Mouse (Mus musculus) testis, postnatal 14 days (tissue): ENCODE data around the gene Sacm1l.
A peak's percentile ranks its signal among the peaks of the same experiment; 100 is the strongest.

Experiments used
- DNase-seq: peaks from one replicate; pipeline ENCODE4 v3.0.0; 2021; ENCODE audit warnings: low spot score

Gene Sacm1l

DNA sequence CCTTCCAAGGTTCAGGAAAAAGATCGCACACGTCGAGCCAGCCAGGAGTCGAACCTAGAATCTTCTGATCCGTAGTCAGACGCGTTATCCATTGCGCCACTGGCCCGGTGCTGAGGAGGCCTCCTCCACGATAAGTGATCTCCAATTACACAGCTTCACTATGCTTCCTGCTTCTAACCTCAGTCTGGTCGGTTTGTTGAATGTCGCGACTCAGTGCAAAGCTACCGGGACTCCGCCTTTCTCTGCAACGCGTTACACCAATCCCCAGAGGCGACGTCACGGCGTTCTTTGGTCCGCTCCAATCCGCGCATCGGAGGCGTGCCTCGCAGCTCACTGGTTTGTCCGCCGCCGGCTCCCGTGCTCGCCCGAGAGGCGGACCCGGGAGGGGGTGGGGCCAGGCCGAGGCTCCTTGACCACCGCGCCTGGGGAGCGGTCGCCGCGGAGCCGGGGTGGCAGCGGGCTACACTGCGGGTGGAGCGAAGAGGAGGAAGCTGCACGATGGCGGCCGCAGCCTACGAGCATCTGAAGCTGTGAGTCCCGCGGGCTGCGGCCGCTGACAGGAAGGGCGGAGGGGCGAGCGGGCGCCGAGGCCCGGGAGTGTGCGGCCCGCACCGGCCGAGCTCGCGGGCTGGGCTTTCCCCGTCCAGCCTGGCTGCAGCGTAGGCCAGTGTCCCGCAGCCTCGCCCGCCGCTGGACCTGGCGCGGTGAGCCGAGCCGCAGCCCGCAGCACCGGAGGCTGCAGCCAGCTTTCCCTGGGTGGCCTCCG lies at the start of gene Sacm1l:
Gene Sacm1l (plus strand): TSS at position 368 of the 766 bp plus-strand sequence.
- DNase-seq = peak; percentile 98

DNA sequence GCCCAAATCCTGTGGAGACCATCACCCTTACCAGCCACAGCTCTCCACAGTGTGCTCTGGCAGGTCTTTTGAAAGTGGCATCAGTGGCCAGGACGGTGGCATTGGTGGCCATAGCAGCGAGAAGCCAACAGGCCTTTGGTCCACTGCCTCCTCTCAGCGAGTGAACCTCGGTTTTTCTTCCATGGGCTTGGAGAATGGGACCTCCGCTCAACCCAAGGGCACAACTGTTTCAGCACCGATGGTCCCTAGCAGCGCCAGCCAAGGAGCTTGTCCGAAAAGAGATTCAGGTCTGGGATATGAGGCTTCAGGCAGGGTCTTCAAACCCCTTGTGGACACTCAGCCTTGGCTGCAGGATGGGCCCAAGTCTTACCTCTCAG lies 49.7 kb upstream of the Sacm1l start:
- DNase-seq = no peak

DNA sequence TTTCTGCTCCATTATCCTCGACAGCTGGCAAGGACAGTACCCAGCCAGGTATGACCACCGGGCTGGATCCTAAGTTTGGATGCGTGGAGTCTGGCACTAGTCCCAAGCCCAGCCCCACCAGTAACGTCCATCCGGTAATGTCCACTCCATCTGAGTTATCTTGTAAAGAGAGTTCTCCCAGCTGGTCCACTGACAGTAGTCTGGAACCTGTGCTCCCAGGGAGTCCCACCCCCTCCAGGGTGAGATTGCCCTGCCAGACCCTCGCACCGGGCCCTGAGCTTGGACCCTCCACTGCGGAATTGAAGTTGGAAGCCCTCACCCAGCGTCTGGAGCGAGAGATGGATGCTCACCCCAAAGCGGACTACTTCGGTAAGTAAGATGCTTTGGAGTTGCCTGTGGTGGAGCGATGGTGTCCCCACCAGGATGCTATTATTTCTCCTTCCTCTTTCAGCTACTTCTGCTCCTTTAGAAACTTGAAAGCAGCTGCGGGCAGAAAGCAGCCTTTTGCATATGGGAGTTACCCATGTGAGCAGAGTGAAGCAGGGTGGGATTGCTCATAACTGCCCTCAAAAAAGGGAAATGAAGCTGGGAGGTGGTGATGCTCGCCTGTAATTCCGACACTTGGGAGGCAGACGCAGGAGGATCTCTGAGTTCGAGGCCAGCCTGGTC lies 49.2 kb upstream of the Sacm1l start:
- DNase-seq = no peak

DNA sequence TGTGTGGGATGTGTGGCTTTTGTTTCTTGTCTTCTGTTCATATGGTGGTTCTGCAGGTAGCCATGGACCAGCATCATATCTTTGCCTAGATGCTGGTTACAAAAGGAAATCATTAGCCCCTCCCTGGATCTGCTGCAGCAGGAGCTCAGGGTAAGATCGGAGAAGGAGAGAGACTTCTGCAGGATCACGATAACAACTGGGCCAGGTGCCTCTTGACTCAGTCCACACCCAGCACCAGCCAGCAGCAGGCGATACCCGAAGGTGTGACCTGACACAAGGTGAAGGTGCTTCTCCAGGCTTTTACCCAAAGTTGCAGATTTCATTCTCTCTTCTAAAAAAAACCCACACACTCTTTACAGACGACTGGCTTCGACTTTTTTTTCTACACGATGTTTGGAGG lies 48.4 kb upstream of the Sacm1l start:
- DNase-seq = no peak

GRCm38 (mm10) chr9:123483598-123483997 lies 46.0 kb upstream of the Sacm1l start:
- DNase-seq = no peak

DNA sequence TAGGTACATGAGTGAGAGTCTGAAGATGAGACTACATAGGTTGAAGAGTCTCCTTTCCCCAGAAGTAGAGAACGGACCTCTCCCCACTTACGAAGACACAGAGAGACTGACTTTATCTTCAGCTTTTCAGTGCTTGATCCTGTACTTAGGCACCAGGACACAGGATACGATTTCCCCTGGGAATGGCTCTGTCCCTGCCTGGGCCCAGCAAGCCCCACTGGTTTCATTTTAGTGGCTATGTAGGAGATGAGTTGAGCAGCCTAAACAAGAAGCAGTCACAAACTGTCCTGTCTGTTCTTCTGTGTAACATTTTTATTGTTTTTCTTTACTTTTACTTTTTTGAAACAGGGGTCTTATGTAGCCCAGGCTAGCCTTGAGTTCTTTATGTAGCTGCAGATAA lies 44.7 kb upstream of the Sacm1l start:
- no peak for DNase-seq

DNA sequence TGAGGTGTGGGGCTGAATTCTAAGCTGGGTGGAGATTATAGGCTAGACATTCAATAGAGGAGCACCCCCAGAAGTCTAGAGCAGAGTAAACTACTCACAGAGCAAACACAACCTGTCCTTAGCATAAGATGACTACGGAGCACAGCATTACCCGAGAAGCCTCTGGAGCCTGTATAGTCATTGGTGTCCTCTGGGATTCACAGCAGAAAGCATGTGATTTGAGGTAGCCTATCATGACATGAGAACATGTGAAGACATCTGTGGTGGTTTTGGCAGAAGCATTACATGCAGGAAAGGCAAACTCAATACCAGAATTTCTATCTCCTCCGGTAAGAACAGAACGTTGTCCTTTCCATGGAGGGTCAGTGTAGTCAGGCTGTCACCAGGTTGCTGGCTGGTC lies 44.0 kb upstream of the Sacm1l start:
- DNase-seq = no peak

DNA sequence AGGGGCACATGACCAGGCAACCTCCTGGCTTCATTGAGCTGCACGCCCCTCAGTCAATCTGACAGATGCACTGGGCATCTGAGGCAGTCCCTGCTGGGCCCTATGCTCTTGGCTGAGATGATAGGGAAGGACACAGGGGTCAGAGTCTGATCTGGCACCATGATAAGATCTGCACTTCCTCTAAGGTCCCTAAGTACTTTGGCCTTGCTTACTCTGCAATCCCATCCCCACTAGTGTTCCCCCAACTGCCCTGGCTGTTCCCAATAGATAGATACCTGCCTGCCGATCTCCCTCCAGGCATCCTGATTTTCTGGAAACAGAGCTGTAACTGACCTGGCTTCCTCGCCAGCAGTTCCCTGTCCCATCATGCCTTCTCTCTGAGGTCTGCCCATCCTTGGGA lies 42.9 kb upstream of the Sacm1l start:
- no peak for DNase-seq

DNA sequence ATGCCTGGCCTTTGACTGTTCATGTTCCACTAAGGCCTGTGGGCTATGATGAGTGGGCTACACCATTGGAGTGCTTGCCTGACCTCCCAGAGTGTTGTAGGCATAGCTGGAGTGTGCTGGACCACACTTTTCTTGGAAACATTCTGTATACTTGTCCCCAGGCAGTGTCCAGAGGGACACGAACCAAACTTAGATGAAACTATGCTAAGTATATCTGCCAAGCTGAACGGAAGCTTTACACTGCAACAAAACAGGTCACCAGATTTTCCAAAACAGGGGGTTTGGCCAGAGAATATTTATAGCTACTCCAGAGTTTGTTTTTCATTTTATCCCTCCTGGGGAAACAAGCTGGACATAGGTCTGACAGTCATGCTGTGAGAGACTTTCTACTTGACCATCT lies 40.5 kb upstream of the Sacm1l start:
- DNase-seq = no peak

GRCm38 (mm10) chr9:123489727-123490343 lies 39.7 kb upstream of the Sacm1l start:
- no peak for DNase-seq

- DNase-seq = no peak
Observed at GRCm38 (mm10) chr9:123490930-123491329, 38.6 kb upstream of the Sacm1l start.

DNA sequence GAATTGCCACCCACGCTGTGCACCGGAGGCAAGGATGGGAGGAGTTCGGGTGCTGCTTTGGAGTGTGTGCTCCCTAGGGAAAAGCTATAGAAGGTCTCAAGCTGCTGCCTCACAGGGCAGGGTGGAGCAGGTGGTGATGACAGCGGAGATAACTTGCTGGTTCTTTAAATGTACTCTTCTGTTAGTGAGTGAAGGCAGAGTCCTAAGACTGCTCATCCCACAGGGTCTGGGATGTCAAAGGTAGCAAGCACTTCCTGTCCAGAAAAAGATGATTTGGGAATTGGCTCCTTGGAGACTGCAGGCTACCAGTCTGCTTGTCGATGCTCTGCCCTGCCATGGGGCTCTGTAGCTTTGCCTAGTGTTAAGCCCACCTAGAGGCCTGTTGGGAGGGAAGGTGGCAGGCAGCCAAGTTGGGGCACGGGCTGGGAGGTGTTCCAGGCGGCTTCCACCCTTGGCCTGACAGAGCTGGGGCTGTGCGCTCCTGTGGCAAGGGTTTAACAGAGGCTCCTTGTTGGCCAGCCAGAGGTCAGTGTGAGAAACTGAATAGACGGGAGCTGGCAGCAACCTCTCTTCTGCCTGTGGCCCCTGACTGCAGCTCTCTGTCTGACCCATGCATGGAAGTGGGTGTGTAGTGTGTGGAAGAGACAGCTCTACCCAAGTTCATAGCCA lies 37.5 kb upstream of the Sacm1l start:
- DNase-seq = no peak

DNA sequence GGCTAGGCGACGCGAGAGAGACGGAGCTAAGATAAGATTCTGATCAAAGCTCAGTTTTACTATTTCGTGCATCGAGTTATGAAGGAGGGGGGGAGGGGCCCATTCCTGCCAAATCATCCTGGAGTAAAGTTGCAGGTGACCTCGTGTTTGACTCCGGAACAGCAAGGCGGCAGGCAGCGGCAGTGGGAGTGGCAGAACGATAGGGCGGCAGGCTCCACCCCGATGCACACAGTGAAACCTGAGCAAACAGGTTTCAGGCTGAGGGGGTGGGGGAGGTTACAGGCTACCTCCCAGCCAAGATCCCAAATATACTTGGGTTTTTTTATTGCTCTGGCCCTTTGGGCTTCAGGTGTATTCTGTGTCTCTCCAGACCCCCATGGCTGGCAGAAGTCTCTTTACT lies 32.9 kb upstream of the Sacm1l start:
- no peak for DNase-seq

DNA sequence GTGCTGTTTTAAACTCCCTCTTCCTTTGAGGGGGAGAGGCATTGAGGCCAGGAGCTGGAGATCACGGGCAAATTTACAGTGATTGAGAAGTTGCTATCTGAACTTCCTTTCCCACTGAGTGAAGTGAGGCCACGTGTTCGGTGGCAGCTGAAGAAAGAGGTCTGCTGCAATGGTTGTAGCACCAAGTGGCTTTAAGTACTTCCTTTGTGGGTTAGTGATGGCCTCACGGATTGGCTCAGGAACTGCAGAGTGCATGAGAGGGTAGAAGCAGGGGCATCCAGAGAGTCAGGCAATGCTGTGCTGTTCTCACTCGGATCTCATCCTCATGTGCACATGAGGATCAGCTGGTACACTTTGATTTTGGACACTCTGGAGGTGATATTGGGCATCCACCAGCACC lies 31.7 kb upstream of the Sacm1l start:
- no peak for DNase-seq

DNA sequence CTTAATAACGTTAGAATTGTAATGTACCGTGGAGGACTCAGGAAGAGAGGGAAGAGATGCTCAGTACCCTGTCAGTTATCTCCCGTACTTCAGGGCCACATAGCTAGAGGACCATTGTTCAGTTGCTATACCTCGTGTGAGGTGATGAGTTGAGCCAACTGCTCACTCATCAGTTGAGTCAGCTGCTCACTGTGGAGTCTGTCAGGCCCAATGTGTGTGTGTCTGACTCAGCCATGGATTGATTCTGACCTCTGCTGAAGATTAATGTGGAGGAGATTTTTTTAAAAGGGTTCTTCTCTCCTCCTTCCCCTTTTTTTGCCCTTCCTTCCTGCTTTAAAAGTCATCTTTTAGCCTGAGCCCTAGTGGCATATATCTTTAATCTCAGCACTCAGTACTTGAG lies 29.1 kb upstream of the Sacm1l start:
- no peak for DNase-seq

DNA sequence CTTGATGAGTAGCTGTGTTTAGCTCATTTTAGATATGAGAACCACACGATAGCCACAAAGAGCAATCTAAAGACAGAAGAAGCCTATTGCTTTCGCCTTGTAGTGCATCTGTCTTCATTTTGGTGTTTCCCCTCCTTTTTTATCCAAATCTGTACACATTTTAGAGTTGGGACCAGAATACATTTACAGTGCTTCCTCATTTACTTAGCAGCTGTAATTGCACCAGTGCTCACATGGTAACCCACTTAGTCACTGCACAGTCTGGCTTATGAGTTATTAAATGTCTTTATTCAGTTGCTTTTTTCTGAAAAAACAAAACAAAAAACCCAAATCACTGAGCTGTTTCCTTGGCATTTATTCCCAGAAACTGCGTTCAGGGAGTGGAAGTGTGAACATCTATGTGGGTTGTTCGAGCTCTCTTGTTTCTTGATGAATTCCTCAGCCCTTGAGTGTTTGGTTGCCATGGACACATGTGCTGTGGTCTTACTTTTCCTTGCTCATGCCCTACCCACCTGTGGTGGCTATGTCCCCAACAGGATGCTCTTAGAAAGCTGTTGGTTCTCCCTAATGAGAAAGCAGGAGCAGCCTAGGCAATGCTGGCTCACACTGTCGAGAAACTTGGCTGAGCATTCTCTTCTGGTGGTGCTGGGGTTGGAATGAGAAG lies 26.3 kb upstream of the Sacm1l start:
- no peak for DNase-seq

DNA sequence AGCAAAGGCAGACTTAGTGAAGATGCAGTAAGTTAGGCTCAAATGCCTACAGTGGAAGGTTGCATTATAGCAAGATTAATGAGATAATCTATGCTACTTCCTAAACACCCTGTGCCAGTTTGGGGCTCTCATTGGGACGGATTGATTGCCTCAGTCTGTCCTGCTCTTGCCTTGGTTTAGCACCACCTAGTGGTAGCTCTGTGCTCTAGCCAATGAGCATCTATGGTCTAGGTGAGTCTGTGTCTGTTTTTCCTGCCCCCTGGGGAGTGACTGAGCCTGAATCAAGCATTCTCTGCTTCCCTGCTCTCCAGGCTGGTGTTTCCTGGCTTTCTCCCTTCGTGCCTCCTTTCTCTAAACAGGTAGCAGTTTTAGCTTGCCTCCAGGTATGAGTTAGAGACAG lies 25.2 kb upstream of the Sacm1l start:
- peak; percentile 37 for DNase-seq

GRCm38 (mm10) chr9:123505598-123505997 lies 24.0 kb upstream of the Sacm1l start:
- no peak for DNase-seq

- DNase-seq = no peak
Observed at GRCm38 (mm10) chr9:123506270-123507146, 23.1 kb upstream of the Sacm1l start.

DNA sequence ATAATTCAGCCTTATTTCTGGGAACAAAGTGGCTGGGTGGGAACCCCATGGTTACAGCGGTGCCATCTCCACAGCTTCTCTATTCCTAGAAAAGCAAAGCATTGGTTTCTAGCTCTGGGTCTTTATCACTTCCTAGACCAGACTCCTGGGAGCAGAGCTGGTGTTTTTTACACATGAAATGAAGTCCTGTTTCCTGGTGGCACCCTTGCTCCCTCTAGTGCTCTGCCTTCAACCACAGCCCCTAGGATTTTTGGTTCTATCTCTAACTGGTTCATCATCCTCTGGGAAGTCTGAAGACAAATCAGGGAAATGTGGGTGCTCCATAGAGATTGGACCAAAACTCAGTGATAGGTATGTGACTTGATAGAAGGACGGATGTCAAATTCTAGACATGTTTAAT lies 22.2 kb upstream of the Sacm1l start:
- DNase-seq = no peak

GRCm38 (mm10) chr9:123508986-123509385 lies 20.6 kb upstream of the Sacm1l start:
- no peak for DNase-seq
